Mouse (Mus musculus) lung, embryonic 16.5 days (tissue): ENCODE measurements at regions not wholly inside any gene's neighbourhood (a gene's known extent, or its start where the extent isn't known, plus 50 kb on each side); places are given as distances from the start of the nearest gene placed in this dataset.

Experiments used
- ATAC-seq: fragments of 200-750 bp; cut with Nextera tagmentation; 2 replicates; pipeline ENCODE4 v1.8.0; 2017; ENCODE audit warnings: low read depth, mild to moderate bottlenecking, moderate library complexity
- H3K27ac ChIP-seq: fragments of 300-500 bp; sonication (generic); 2 replicates; pipeline ENCODE4 v1.5.1; 2014; ENCODE audit warnings: mild to moderate bottlenecking, control low read depth, low read length
- H3K27me3 ChIP-seq: fragments of 300-500 bp; sonication (generic); 2 replicates; pipeline ENCODE4 v1.6.1; 2014; ENCODE audit warnings: low read depth, low read length, mixed read lengths; ENCODE audit not compliant: control insufficient read depth, insufficient read depth
- H3K36me3 ChIP-seq: fragments of 300-500 bp; sonication (generic); 2 replicates; pipeline ENCODE4 v1.6.1; 2014; ENCODE audit warnings: low read length; ENCODE audit not compliant: control insufficient read depth, insufficient read depth
- H3K4me1 ChIP-seq: fragments of 300-500 bp; sonication (generic); replicated peaks from 2 replicates; pipeline ENCODE4 v1.6.1; 2014; ENCODE audit warnings: low read length, mixed read lengths; ENCODE audit not compliant: control insufficient read depth, insufficient read depth
- H3K4me2 ChIP-seq: fragments of 300-500 bp; sonication (generic); 2 replicates; pipeline ENCODE4 v1.6.1; 2014; ENCODE audit warnings: low read depth, low read length, control low read depth
- H3K4me3 ChIP-seq: fragments of 300-500 bp; sonication (generic); 2 replicates; pipeline ENCODE4 v1.5.1; 2014; ENCODE audit warnings: mild to moderate bottlenecking, low read length, control low read depth
- H3K9ac ChIP-seq: fragments of 300-500 bp; sonication (generic); 2 replicates; pipeline ENCODE4 v1.6.1; 2014; ENCODE audit warnings: low read length, control low read depth
- H3K9me3 ChIP-seq: fragments of 300-500 bp; sonication (generic); 2 replicates; pipeline ENCODE4 v1.6.1; 2016; ENCODE audit warnings: low read length; ENCODE audit not compliant: control insufficient read depth
- WGBS: fragments of 180-500 bp; shearing (Covaris S2); extraction: QIAGEN DNeasy Blood & Tissue Kit; methylation state at CpG from one replicate; pipeline ENCODE4 v1.1.7; 2014; 5-methylcytosine and 5-hydroxymethylcytosine counted together

DNA sequence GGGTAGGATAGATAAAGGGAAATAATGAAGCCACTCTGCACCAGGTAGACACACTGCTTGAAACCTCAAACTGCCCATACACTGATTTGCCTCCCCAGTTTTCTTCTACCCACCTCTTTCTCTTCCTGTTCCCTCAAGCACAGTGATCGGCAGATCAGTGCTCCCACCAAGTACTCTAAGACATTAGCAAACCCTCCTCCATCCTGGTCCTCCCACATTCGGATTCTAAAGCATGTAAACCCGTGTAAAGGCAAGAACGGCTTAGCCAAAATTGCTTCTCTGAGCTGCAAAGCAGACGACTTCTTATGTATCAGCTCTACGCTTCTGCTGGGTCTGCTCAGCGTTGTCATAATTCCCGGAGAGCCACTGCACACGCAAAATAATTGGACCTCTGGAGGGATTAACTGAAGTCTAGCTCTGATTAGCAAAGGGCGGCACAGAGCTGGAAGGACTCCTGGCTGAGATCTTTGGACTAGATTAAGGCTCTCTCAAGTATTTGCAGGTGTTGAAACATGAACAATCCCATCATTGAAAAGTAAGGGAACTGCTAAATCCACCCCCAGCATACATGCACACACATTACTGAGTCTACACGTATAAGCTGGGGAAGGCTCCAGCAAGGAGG is 67.2 kb downstream of the Mtx3 start:
- H3K4me2 ChIP-seq: no peak overlapping the region
- H3K4me3 ChIP-seq: no peak overlapping the region
- no peak overlapping the region for H3K9ac ChIP-seq
- H3K27me3 ChIP-seq: no peaks in the 10 kb centered on the region
- no peak for ATAC-seq
- no peaks in the 10 kb centered on the region for H3K4me1 ChIP-seq
- no peak overlapping the region for H3K27ac ChIP-seq
- 81% methylated on average over 11 of the region's 11 CpGs for WGBS
- no peaks in the 10 kb centered on the region for H3K36me3 ChIP-seq
- H3K9me3 ChIP-seq: no peaks in the 10 kb centered on the region

DNA sequence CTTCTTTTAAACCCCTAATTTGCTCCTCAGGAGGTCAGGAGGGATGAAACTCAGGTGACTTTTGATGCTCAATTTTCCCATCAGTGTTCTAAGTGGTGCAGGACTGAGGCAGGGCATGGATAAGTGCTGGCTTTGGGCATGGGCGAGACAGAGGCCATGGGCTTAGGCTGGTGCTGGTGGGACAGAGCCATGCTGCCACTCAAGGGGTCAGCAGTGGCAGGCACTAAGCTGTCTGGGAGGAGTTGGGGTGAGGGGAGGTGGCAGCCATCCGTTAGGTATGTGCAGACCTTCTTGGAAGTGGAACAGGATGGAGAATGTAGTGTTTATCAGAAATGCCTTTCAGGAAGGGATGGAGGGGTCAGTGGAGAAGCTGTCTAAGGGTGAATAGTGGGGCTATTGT is 68.1 kb downstream of the Mtx3 start:
- Histone ChIP-seq H3K27me3 (no peaks in the 10 kb centered on the region), H3K4me1 (no peaks in the 10 kb centered on the region), H3K4me3 (no peak overlapping the region), H3K9me3 (no peaks in the 10 kb centered on the region), H3K27ac (no peak overlapping the region), H3K4me2 (no peak overlapping the region), H3K36me3 (no peaks in the 10 kb centered on the region), H3K9ac (no peak overlapping the region)
- no peak for ATAC-seq
- WGBS: 53% methylated on average over 2 of the region's 2 CpGs

- no peak overlapping the region for H3K9ac ChIP-seq
- no peak overlapping the region for H3K4me3 ChIP-seq
- no peak overlapping the region for H3K27ac ChIP-seq
- 79% methylated on average over 3 of the region's 3 CpGs for WGBS
- no peaks in the 10 kb centered on the region for H3K4me1 ChIP-seq
- H3K9me3 ChIP-seq: no peaks in the 10 kb centered on the region
- H3K4me2 ChIP-seq: no peak overlapping the region
- H3K36me3 ChIP-seq: no peaks in the 10 kb centered on the region
- ATAC-seq: no peak
- H3K27me3 ChIP-seq: no peaks in the 10 kb centered on the region
These were observed 70.1 kb downstream of the Mtx3 start for GRCm38 (mm10) chr13:92914631-92915030.

- no peak for ATAC-seq
- WGBS: 62% methylated on average over 2 of the region's 2 CpGs
These were observed 70.8 kb downstream of the Mtx3 start for GRCm38 (mm10) chr13:92915221-92915839.

DNA sequence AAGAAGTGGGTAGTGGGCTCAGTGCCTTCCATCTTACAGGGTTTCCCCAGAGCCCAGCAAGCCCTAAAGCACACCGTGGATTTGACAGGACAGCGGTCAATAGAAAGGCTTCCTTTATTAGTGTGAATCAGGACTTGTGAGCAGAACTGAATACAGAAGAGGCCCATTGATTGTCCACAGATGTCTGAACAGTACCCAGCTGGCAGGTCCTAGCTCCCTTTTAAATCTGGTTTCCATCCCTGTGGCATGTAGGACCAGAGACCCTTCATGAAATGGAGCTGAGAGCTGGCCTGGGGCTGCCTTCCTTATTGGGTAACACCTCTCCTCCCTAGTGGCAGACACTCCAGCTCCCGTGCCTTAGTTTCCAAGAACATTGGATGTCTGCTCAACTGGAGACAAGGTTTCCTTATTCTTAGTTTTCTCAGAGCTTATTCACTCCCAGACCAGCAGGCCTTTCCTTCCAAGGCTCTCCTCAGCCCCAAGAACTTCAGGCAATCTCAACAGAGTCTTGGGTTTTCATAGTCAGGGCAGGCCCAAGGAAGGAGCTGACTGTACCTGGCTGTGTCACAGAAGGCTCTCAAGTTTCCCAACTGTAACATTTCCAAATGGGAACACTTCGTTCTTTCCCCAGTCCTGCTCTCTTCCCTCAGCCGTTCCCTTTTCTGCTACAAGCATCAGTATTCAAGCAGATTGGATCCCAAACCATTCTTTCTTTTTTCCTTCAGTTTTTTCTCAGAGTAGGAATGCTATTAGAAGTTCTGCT is 71.6 kb downstream of the Mtx3 start:
- ATAC-seq: no peak
- H3K9me3 ChIP-seq: no peaks in the 10 kb centered on the region
- H3K36me3 ChIP-seq: no peaks in the 10 kb centered on the region
- H3K27ac ChIP-seq: no peak overlapping the region
- no peaks in the 10 kb centered on the region for H3K4me1 ChIP-seq
- 89% methylated on average over 5 of the region's 5 CpGs for WGBS
- no peak overlapping the region for H3K4me3 ChIP-seq
- no peak overlapping the region for H3K9ac ChIP-seq
- no peaks in the 10 kb centered on the region for H3K27me3 ChIP-seq
- no peak overlapping the region for H3K4me2 ChIP-seq

More at GRCm38 (mm10) chr13:92915221-92915839, 70.8 kb downstream of the Mtx3 start:
- Histone ChIP-seq H3K36me3 (no peaks in the 10 kb centered on the region), H3K9ac (no peak overlapping the region), H3K4me1 (no peaks in the 10 kb centered on the region), H3K4me3 (no peak overlapping the region), H3K4me2 (no peak overlapping the region), H3K27me3 (no peaks in the 10 kb centered on the region), H3K9me3 (no peaks in the 10 kb centered on the region), H3K27ac (no peak overlapping the region)

DNA sequence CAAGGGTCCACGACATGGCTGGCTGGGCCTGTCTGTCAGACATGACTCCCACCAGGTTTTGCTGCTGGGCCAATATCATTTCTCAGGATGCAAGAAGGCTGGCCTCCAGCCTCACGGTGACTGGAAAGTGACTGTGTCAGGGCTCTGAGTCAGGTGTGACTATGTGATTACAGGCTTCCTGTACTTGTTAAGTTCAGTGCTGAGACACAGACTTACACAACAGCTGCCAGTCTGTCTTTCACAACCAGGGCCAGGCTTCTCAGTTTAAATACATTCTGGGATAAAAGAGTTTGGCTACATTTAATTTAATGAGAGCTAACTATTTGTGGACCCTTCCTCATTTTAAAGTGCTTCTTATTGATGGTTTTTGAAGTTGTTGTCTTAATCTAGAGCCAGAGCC is 75.3 kb downstream of the Mtx3 start:
- no peaks in the 10 kb centered on the region for H3K36me3 ChIP-seq
- H3K4me3 ChIP-seq: no peak overlapping the region
- H3K9me3 ChIP-seq: no peaks in the 10 kb centered on the region
- 62% methylated on average over 2 of the region's 2 CpGs for whole genome bisulfite sequencing
- no peak overlapping the region for H3K4me2 ChIP-seq
- no peaks in the 10 kb centered on the region for H3K4me1 ChIP-seq
- no peaks in the 10 kb centered on the region for H3K27me3 ChIP-seq
- ATAC-seq: no peak
- no peak overlapping the region for H3K27ac ChIP-seq
- no peak overlapping the region for H3K9ac ChIP-seq

GRCm38 (mm10) chr13:92921936-92922335 is 77.4 kb downstream of the Mtx3 start:
- 88% methylated on average over 3 of the region's 3 CpGs for WGBS
- no peak overlapping the region for H3K27ac ChIP-seq
- H3K4me3 ChIP-seq: no peak overlapping the region
- H3K4me2 ChIP-seq: no peak overlapping the region
- H3K4me1 ChIP-seq: no peaks in the 10 kb centered on the region
- no peaks in the 10 kb centered on the region for H3K27me3 ChIP-seq
- H3K36me3 ChIP-seq: no peaks in the 10 kb centered on the region
- H3K9me3 ChIP-seq: no peaks in the 10 kb centered on the region
- ATAC-seq: no peak
- no peak overlapping the region for H3K9ac ChIP-seq

DNA sequence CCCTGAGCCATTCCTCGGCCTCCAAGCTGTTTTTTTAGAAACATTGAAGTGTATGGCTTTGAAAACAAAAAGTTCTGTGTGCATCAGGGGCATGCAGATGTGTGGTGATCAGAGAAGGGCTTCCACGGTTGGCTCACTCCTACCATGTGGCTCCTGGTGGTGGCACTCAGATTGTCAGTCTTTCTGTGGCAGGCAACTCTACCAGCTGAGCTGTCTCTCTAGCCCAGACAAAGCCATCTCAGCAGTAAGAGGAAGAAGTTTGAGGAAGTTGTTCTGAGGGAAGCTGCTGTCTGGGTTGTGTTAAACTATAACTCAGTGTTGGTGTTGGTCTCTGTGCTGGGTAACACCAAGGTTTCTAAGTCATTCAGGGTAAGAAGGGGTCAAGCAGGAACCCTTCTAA is 78.9 kb downstream of the Mtx3 start:
- no peaks in the 10 kb centered on the region for H3K27me3 ChIP-seq
- H3K36me3 ChIP-seq: no peaks in the 10 kb centered on the region
- no peaks in the 10 kb centered on the region for H3K9me3 ChIP-seq
- H3K4me1 ChIP-seq: no peaks in the 10 kb centered on the region
- ATAC-seq: no peak
- H3K27ac ChIP-seq: no peak overlapping the region
- no peak overlapping the region for H3K4me3 ChIP-seq
- 63% methylated on average over 2 of the region's 2 CpGs for WGBS
- no peak overlapping the region for H3K4me2 ChIP-seq
- H3K9ac ChIP-seq: no peak overlapping the region

GRCm38 (mm10) chr13:92924021-92924420 is 79.5 kb downstream of the Mtx3 start:
- Histone ChIP-seq H3K4me2 (no peak overlapping the region), H3K27ac (no peak overlapping the region), H3K4me3 (no peak overlapping the region), H3K9me3 (no peaks in the 10 kb centered on the region), H3K4me1 (no peaks in the 10 kb centered on the region), H3K36me3 (no peaks in the 10 kb centered on the region), H3K27me3 (no peaks in the 10 kb centered on the region), H3K9ac (no peak overlapping the region)
- WGBS: 53% methylated on average over 3 of the region's 3 CpGs
- ATAC-seq: no peak
